Mouse (Mus musculus): ENCODE data around the gene Rbp1. TPM values are rescaled to one million over a fixed set of nuclear protein-coding genes. Genes with fewer than 3 reads are reported as not detected.

Gene Rbp1
- polyA plus RNA-seq, 1 experiment from 2014 or later, result 0.24 TPM

DNA sequence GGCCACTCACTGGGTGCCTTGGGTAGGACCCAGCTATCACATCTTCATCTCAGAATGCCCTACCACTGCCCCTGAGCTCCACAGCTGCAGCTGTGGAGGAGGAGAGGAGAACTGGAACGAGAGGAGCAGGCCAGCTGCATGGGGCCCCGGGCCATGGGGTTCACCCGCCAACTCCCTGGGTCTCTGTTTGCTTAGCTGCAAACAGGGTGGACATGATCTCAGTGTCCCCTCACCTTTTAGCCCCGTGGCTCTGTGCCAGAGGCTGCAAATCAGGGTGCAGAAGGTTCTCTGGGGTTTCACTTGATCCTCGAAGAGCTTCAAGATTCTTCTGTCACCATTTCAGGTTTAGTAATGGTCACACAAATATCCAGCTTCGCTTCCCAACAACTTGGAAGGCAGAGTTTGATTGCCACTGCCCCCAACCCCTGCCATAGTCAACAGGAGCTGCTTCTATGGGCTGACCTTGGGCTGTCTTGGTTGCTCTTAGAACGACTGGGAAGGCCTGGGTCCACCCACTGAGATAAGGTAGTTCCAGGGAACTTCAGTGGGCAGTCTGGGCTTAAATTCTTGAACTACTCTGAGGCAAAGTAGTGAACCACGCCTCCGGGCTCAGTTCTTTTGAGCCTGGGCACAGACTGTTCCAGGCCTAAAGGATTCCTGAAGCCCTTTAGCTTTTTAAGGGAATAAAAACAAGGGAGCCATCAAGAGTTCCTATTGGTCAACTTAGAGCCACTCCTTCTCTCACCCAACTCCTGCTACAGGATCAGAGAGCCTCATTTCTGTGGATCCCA lies 22.8 kb downstream of the Rbp1 start:
- no peak for DNase-seq (ENCODE audit: low read depth, low spot score)
- ChIA-PET CTCF (no interaction called here), POLR2A (no interaction called here)
- ATAC-seq, result no peak
- TF ChIP-seq CTCF (IDR thresholded peaks at IDR 0.05), result no peak
- in situ Hi-C loops (cut with MboI; ENCODE audit: low pct_unique_long_range_greater_than_20kb), result no loop called here
- no peaks in the 10 kb centered on the region for H3K27me3 ChIP-seq

DNA sequence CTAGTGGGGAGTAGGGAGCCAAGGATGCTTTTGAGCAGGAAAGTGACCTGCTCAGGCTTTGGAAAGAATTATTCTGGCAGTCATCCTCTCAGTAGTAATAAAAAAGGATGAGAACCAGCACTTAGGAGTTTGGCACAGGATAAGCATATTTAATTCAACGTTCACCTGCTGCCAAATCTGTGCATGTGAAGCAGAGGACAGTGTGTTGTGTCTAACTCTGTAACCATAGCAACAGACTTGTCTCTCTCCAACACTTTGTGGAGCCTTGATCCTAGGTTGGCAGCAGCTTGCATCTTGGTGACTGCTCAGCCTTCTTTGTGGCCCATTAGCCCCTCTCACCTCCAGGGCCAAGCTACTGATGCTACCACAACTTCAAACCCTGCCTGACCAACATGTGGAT lies 28.2 kb downstream of the Rbp1 start:
- TF ChIP-seq CTCF (IDR thresholded peaks at IDR 0.05), result no peak
- CTCF ChIA-PET, result no interaction called here
- in situ Hi-C loops (cut with MboI; ENCODE audit: low pct_unique_long_range_greater_than_20kb), result no loop called here
- ATAC-seq (peak; percentile 39), DNase-seq (ENCODE audit: low read depth, low spot score) (no peak)
- no peaks in the 10 kb centered on the region for H3K27me3 ChIP-seq
- POLR2A ChIA-PET, result no interaction called here

DNA sequence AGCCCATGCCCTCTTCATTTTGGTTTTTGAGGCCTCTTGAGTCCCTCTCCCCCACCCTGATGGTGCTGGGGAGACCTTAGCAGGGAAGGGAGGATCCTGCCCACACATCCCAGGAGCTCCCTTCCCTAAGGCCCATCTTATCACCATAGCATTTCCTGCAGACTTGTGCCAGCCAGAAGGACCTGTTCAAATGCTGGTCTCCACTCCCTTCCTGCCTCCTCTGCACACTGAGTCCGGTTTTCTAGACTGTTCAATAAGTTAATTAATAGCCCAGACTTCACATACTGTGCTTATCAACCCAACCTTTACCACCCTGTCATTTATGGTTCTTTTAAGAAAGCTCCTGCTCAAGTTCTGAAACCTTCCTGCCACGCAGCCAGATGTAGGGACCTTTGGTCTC lies 43.9 kb downstream of the Rbp1 start:
- ChIA-PET POLR2A (no interaction called here), CTCF (no interaction called here)
- DNase-seq (ENCODE audit: low read depth, low spot score) (no peak), ATAC-seq (no peak)
- H3K27me3 ChIP-seq, result peaks cover 10% of the 10 kb centered on the region
- in situ Hi-C loops (cut with MboI; ENCODE audit: low pct_unique_long_range_greater_than_20kb), result no loop called here
- TF ChIP-seq CTCF (IDR thresholded peaks at IDR 0.05), result no peak

DNA sequence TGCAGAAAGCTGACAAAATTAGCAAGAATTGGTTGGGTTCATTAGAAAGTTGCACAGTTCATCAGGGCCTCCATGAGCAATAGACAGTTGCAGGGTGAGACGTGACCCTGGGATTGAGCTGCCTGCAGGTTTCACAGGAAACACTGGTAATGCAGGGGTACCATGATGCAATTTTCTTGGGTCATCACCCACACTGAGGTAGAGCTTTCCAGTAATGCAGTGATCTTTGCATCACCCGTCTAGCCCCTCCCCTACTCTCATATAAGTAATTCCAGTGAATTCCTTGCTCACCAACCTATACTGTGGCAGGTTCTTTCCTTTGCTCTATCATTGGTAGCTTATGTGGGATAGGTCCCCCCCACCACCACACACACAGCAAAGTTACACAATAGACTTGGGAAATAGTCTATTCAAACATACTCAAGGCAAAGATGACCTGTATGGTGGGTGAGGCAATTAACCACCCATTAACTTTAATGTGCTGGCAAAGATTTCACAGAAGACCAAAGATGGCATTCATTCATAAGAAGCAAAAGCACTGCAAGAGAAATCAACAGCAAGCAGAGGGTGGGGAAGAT lies 57.5 kb downstream of the Rbp1 start:
- CTCF ChIA-PET, result interaction anchor here (0.7 to 1.1 kb wide), 2 partner anchors 10 to 303 kb away, joined by 3 read pairs; no protein-coding TSS in a partner anchor
- POLR2A ChIA-PET, result no interaction called here
- no peak for ATAC-seq
- in situ Hi-C loops (cut with MboI; ENCODE audit: low pct_unique_long_range_greater_than_20kb), result no loop called here
- DNase-seq (ENCODE audit: low read depth, low spot score), result no peak
- peaks cover 7% of the 10 kb centered on the region for H3K27me3 ChIP-seq
- no peak for TF ChIP-seq CTCF (IDR thresholded peaks at IDR 0.05)

DNA sequence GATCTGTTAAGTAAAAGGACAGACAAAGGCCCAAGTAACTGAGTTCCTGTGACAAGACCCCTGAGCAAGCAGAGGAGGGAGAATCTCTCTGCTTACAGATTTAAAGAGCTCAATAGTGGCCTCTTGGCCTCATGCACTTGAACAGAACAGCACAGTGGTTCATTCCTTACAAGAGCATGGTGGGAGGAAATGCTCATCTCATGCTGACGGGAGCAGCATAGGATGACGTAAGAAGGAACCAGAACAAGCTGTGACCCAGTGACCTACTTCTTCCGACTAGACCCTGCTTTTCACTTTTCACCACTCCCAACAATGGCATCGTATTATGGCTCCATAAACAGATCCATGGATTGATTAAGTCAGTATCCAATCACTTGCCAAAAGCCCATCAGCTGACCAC lies 59.5 kb downstream of the Rbp1 start:
- no peaks in the 10 kb centered on the region for H3K27me3 ChIP-seq
- ChIA-PET POLR2A (no interaction called here), CTCF (interaction anchor here (1.1 kb wide), 1 partner anchor 57 kb away, joined by 5 read pairs; no protein-coding TSS in a partner anchor)
- in situ Hi-C loops (cut with MboI; ENCODE audit: low pct_unique_long_range_greater_than_20kb), result no loop called here
- no peak for ATAC-seq
- TF ChIP-seq CTCF (IDR thresholded peaks at IDR 0.05), result no peak
- DNase-seq (ENCODE audit: low read depth, low spot score), result no peak

DNA sequence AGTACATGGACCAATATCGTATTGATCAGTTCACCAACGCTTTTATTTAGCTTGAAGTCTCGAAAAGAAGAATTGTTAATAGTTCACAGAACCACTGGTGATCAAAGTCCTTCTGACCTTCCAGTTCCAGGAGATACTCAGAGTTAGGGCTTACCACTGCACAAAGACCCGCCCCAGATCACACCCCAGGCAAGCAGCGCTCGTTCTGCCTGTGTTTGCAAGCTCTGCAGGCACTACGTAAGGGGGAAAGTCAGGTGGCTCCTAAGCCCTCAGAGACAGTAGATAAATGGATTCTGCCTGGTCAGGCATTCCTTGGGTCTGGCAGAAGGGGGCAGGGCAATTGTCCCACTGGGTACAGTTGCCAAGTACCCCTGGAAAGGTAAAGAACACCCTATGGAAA lies 62.3 kb downstream of the Rbp1 start:
- ChIA-PET POLR2A (no interaction called here), CTCF (no interaction called here)
- TF ChIP-seq CTCF (IDR thresholded peaks at IDR 0.05), result no peak

DNA sequence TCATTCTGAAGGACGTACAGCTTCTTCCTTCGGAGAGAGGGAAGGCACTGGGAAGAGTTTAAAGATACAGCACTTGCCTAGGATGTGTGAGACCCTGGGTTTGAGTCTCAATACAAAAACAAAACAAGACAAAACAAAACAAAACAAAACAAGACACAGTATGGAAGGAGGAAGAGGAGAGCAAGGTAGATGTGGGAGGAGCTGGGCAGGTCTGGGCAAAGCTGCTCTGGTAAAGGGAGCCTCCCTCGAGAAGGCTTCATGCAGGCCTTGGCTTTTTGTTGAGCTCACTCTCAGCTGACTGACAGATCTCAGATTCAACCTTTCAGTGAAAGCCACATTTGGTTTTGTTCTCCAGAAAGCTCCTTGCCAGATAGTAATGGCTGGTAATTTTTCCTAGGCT lies 63.1 kb downstream of the Rbp1 start, which contains the start of gene Rbp2:
Gene Rbp2 (plus strand): TSS at position 301 of the 400 bp plus-strand sequence.
- in situ Hi-C loops (cut with MboI; ENCODE audit: low pct_unique_long_range_greater_than_20kb), result no loop called here
- no peaks in the 10 kb centered on the region for H3K27me3 ChIP-seq
- ATAC-seq (no peak), DNase-seq (ENCODE audit: low read depth, low spot score) (no peak)
- ChIA-PET CTCF (interaction anchor here (1.0 kb wide), 1 partner anchor 22 kb away, joined by 4 read pairs; no protein-coding TSS in a partner anchor), POLR2A (no interaction called here)
- no peak for TF ChIP-seq CTCF (IDR thresholded peaks at IDR 0.05)

More for the DNA sequence above, 62.3 kb downstream of the Rbp1 start:
- H3K27me3 ChIP-seq, result no peaks in the 10 kb centered on the region
- ATAC-seq (no peak), DNase-seq (ENCODE audit: low read depth, low spot score) (no peak)
- in situ Hi-C loops (cut with MboI; ENCODE audit: low pct_unique_long_range_greater_than_20kb), result no loop called here

DNA sequence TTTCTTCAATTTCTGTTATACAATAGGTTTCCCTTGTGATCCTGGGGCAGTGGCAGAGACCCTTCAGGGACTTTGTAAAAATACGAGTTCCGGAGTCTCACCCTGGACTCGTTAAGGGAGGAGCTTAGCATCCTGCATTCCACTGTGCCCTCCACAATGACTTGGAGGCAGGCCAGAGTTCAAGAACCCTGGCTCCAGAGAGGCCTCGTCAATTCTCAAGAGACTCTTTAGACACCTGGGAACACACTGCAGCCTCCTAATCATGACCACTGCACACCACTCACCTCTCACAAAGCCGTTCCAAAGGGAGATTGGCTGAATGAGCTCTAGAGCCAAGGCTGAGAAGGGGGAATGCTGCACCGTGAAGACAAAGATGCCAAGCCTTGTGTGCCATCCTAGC lies 64.5 kb downstream of the Rbp1 start:
- no peak for ATAC-seq
- CTCF ChIA-PET, result no interaction called here
- in situ Hi-C loops (cut with MboI; ENCODE audit: low pct_unique_long_range_greater_than_20kb), result no loop called here

DNA sequence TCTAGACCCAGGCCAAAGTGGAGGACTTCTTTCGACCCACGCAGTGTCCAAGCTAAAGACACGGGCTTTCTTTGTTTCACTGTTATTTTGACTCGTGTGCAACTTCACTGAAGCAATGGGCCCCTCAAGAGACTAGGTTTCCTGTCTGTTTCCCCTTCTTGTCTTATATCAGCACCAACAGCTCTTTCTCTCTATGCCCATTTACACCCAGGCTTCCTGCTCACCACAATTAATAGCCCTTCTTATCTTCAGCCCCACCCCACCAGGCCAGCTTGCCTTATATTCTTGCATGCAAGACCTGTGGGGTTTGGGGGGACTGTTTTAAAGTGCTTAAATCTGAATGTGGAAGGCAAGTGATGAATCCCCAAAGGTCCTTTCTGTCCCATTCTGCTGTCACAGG lies 66.8 kb downstream of the Rbp1 start:
- ATAC-seq (no peak), DNase-seq (ENCODE audit: low read depth, low spot score) (no peak)
- TF ChIP-seq CTCF (IDR thresholded peaks at IDR 0.05), result no peak
- ChIA-PET CTCF (interaction anchor here (0.8 kb wide), 1 partner anchor 10 kb away, joined by 3 read pairs; no protein-coding TSS in a partner anchor), POLR2A (no interaction called here)
- H3K27me3 ChIP-seq, result no peaks in the 10 kb centered on the region
- in situ Hi-C loops (cut with MboI; ENCODE audit: low pct_unique_long_range_greater_than_20kb), result no loop called here

More for the DNA sequence above, 64.5 kb downstream of the Rbp1 start:
- DNase-seq (ENCODE audit: low read depth, low spot score), result no peak
- no peak for TF ChIP-seq CTCF (IDR thresholded peaks at IDR 0.05)
- POLR2A ChIA-PET, result no interaction called here
- no peaks in the 10 kb centered on the region for H3K27me3 ChIP-seq

DNA sequence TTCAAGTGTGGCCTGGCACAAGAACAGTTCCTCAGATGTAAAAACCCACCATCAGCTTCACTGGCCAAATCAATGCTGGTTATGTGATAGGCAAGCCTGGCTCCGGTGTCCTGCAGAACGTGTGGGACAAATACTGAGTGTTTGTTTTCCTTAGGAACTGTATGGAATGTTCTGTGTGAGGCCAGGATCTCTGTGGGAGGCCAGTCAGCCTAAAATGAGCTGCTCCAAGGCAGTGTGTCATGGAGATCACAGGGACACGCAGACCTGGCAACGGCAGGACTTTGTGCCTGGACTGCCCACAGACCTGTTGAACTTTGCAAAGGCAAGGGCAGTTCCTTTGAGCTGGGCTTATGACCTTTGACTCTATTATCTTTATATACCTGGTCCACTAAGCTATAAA lies 67.4 kb downstream of the Rbp1 start:
- no peaks in the 10 kb centered on the region for H3K27me3 ChIP-seq
- TF ChIP-seq CTCF (IDR thresholded peaks at IDR 0.05), result no peak
- in situ Hi-C loops (cut with MboI; ENCODE audit: low pct_unique_long_range_greater_than_20kb), result no loop called here
- ATAC-seq (no peak), DNase-seq (ENCODE audit: low read depth, low spot score) (no peak)
- CTCF ChIA-PET, result interaction anchor here (0.8 kb wide), 1 partner anchor 11 kb away, joined by 3 read pairs; no protein-coding TSS in a partner anchor
- POLR2A ChIA-PET, result no interaction called here

DNA sequence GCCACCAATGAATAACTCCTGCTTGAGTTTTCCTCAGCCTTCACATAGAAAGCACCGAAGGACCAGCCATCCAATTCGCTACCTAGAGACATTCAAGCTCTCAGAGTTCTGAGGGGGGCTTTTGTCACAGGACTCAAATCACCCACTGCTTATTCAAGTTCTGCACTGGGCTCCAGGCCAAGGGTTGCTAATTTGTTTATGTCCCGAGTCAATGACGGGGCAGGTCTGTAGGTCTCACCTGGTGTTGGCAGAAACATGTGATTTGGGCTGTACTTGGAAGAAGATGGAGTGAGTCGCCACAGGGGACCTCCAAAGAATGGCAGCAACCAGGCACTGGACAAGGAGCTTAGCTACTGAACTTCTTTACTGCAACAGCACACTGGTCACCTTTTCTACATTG lies 68.3 kb downstream of the Rbp1 start:
- DNase-seq (ENCODE audit: low read depth, low spot score), result no peak
- POLR2A ChIA-PET, result interaction anchor here (0.6 kb wide), 1 partner anchor 14 kb away, joined by 3 read pairs; no protein-coding TSS in a partner anchor
- in situ Hi-C loops (cut with MboI; ENCODE audit: low pct_unique_long_range_greater_than_20kb), result no loop called here
- ATAC-seq, result no peak
- H3K27me3 ChIP-seq, result no peaks in the 10 kb centered on the region
- CTCF ChIA-PET, result no interaction called here
- TF ChIP-seq CTCF (IDR thresholded peaks at IDR 0.05), result no peak

Measured in Patski (cell line).